Mouse (Mus musculus): Measurements from ENCODE around the gene Med29. TPM values are rescaled to one million over a fixed set of nuclear protein-coding genes. Genes with fewer than 3 reads are reported as not detected.

The Med29 gene
- polyA plus RNA-seq, 1 experiment = 55.6 TPM

GRCm38 (mm10) chr7:28381017-28381790, 11.3 kb downstream of the Med29 start:
- H3ac ChIP-seq (ENCODE audit: control insufficient read depth, insufficient read length, low read depth) = peak overlapping the region; percentile 62
- H3K79me3 ChIP-seq (ENCODE audit: low read depth) = peaks cover 20% of the 10 kb centered on the region
- no peaks in the 10 kb centered on the region for H3K27me3 ChIP-seq (ENCODE audit: control insufficient read depth, insufficient read depth, insufficient read length)
- TF ChIP-seq FOSL1 (IDR thresholded peaks at IDR 0.05; ENCODE audit: insufficient read depth, low read length, poor library complexity, severe bottlenecking) (no peak), MAX (IDR thresholded peaks at IDR 0.05) (no peak), MYOD1 (IDR thresholded peaks at IDR 0.05; ENCODE audit: control insufficient read depth, insufficient read length, low read depth) (no peak), MYOG (IDR thresholded peaks at IDR 0.05; ENCODE audit: control insufficient read depth, extremely low read depth, insufficient read length) (no peak), CEBPB (IDR thresholded peaks at IDR 0.05; ENCODE audit: low read depth) (no peak), USF1 (IDR thresholded peaks at IDR 0.05; ENCODE audit: low read depth) (no peak), CTCF (IDR thresholded peaks at IDR 0.05; ENCODE audit: control insufficient read depth, insufficient read depth, insufficient read length) (no peak)
- peaks cover 28% of the 10 kb centered on the region for H3K79me2 ChIP-seq (ENCODE audit: control insufficient read depth, insufficient read depth)
- peak overlapping the region; percentile 29 for H3K4me3 ChIP-seq (ENCODE audit: insufficient read depth, poor library complexity, severe bottlenecking)
- H3K36me3 ChIP-seq (ENCODE audit: control insufficient read depth, insufficient read depth) = peaks cover 5% of the 10 kb centered on the region

GRCm38 (mm10) chr7:28380237-28381016, 12.1 kb downstream of the Med29 start, which contains the start of gene Zfp36:
Gene Zfp36, minus strand, starts transcription at chr7:28380253.
- peak within 1 kb of the TSS; percentile 42 for H3ac ChIP-seq (ENCODE audit: control insufficient read depth, insufficient read length, low read depth)
- H3K79me2 ChIP-seq (ENCODE audit: control insufficient read depth, insufficient read depth) = peaks cover 28% of the 10 kb centered on the region
- H3K27me3 ChIP-seq (ENCODE audit: control insufficient read depth, insufficient read depth, insufficient read length) = no peaks in the 10 kb centered on the region
- H3K79me3 ChIP-seq (ENCODE audit: low read depth) = peaks cover 20% of the 10 kb centered on the region
- TF ChIP-seq MAX (IDR thresholded peaks at IDR 0.05) (no peak), FOSL1 (IDR thresholded peaks at IDR 0.05; ENCODE audit: insufficient read depth, low read length, poor library complexity, severe bottlenecking) (no peak), MYOD1 (IDR thresholded peaks at IDR 0.05; ENCODE audit: control insufficient read depth, insufficient read length, low read depth) (no peak), CEBPB (IDR thresholded peaks at IDR 0.05; ENCODE audit: low read depth) (no peak), MYOG (IDR thresholded peaks at IDR 0.05; ENCODE audit: control insufficient read depth, extremely low read depth, insufficient read length) (no peak), USF1 (IDR thresholded peaks at IDR 0.05; ENCODE audit: low read depth) (no peak), CTCF (IDR thresholded peaks at IDR 0.05; ENCODE audit: control insufficient read depth, insufficient read depth, insufficient read length) (no peak)
- peaks cover 4% of the 10 kb centered on the region for H3K36me3 ChIP-seq (ENCODE audit: control insufficient read depth, insufficient read depth)
- H3K4me3 ChIP-seq (ENCODE audit: insufficient read depth, poor library complexity, severe bottlenecking) = peak within 1 kb of the TSS; percentile 57

GRCm38 (mm10) chr7:28378769-28379651, 13.5 kb downstream of the Med29 start:
- Histone ChIP-seq H3ac (ENCODE audit: control insufficient read depth, insufficient read length, low read depth) (peak overlapping the region; percentile 94), H3K79me2 (ENCODE audit: control insufficient read depth, insufficient read depth) (peaks cover 28% of the 10 kb centered on the region), H3K27me3 (ENCODE audit: control insufficient read depth, insufficient read depth, insufficient read length) (no peaks in the 10 kb centered on the region), H3K79me3 (ENCODE audit: low read depth) (peaks cover 20% of the 10 kb centered on the region), H3K4me3 (ENCODE audit: insufficient read depth, poor library complexity, severe bottlenecking) (peak overlapping the region; percentile 57), H3K36me3 (ENCODE audit: control insufficient read depth, insufficient read depth) (no peaks in the 10 kb centered on the region)
- TF ChIP-seq FOSL1 (IDR thresholded peaks at IDR 0.05; ENCODE audit: insufficient read depth, low read length, poor library complexity, severe bottlenecking) = no peak
- TF ChIP-seq MYOD1 (IDR thresholded peaks at IDR 0.05; ENCODE audit: control insufficient read depth, insufficient read length, low read depth) = no peak
- no peak for TF ChIP-seq CTCF (IDR thresholded peaks at IDR 0.05; ENCODE audit: control insufficient read depth, insufficient read depth, insufficient read length)
- no peak for TF ChIP-seq MAX (IDR thresholded peaks at IDR 0.05)
- TF ChIP-seq USF1 (IDR thresholded peaks at IDR 0.05; ENCODE audit: low read depth) = no peak
- no peak for TF ChIP-seq CEBPB (IDR thresholded peaks at IDR 0.05; ENCODE audit: low read depth)

- peak overlapping the region; percentile 94 for H3ac ChIP-seq (ENCODE audit: control insufficient read depth, insufficient read length, low read depth)
- H3K27me3 ChIP-seq (ENCODE audit: control insufficient read depth, insufficient read depth, insufficient read length) = no peaks in the 10 kb centered on the region
- peaks cover 20% of the 10 kb centered on the region for H3K79me3 ChIP-seq (ENCODE audit: low read depth)
- peak overlapping the region; percentile 57 for H3K4me3 ChIP-seq (ENCODE audit: insufficient read depth, poor library complexity, severe bottlenecking)
- no peaks in the 10 kb centered on the region for H3K36me3 ChIP-seq (ENCODE audit: control insufficient read depth, insufficient read depth)
- peaks cover 28% of the 10 kb centered on the region for H3K79me2 ChIP-seq (ENCODE audit: control insufficient read depth, insufficient read depth)
- TF ChIP-seq MYOD1 (IDR thresholded peaks at IDR 0.05; ENCODE audit: control insufficient read depth, insufficient read length, low read depth) (no peak), FOSL1 (IDR thresholded peaks at IDR 0.05; ENCODE audit: insufficient read depth, low read length, poor library complexity, severe bottlenecking) (no peak), CTCF (IDR thresholded peaks at IDR 0.05; ENCODE audit: control insufficient read depth, insufficient read depth, insufficient read length) (no peak), MYOG (IDR thresholded peaks at IDR 0.05; ENCODE audit: control insufficient read depth, extremely low read depth, insufficient read length) (no peak), CEBPB (IDR thresholded peaks at IDR 0.05; ENCODE audit: low read depth) (no peak), USF1 (IDR thresholded peaks at IDR 0.05; ENCODE audit: low read depth) (no peak), MAX (IDR thresholded peaks at IDR 0.05) (no peak)
Measured at GRCm38 (mm10) chr7:28378066-28378690, 14.3 kb downstream of the Med29 start.

Data from C2C12 (cell line).